Mouse (Mus musculus): Measurements from ENCODE around the gene Cyp4a10. TPM values are rescaled to one million over a fixed set of nuclear protein-coding genes. Genes with fewer than 3 reads are reported as not detected.
"Not testable (repeated sequence)": the region's sequence is repeated elsewhere in the genome, so short reads cannot be mapped to it uniquely, and the experiment has no call there.

Cyp4a10 gene
- polyA plus RNA-seq (2014; fragmentation: Nextera tagmentation; extraction: Ambion mirVana): not detected in 2 replicates

- 87% methylated on average over 5 of the region's 5 CpGs for WGBS
Observed at GRCm38 (mm10) chr4:115518000-115518399, at the start of gene Cyp4a10. TSS of gene Cyp4a10 (plus strand) at chr4:115518264.

GRCm38 (mm10) chr4:115473585-115473984 is 44.5 kb upstream of the Cyp4a10 start:
- not testable (repeated sequence) for H3K4me2 ChIP-seq (ENCODE audit: low read depth, severe bottlenecking); H3K27me3 ChIP-seq (ENCODE audit: control insufficient read depth, insufficient read depth, low read length); DNase-seq (ENCODE audit: low spot score); H3K9me3 ChIP-seq (ENCODE audit: control insufficient read depth, low read length); H3K4me1 ChIP-seq (ENCODE audit: control insufficient read depth, insufficient read depth, low read length); ATAC-seq (ENCODE audit: insufficient number of reproducible peaks, low FRiP score, low TSS enrichment, low read depth); H3K9ac ChIP-seq (ENCODE audit: low read length); H3K4me3 ChIP-seq (ENCODE audit: low read depth, low read length); H3K36me3 ChIP-seq (ENCODE audit: control insufficient read depth, insufficient read depth, low read length); H3K27ac ChIP-seq (replicated peaks; ENCODE audit: low read depth, low read length)
- 72% methylated on average over 3 of the region's 3 CpGs for WGBS

More at GRCm38 (mm10) chr4:115518000-115518399, at the start of gene Cyp4a10:
- H3K4me3 ChIP-seq (ENCODE audit: low read depth, low read length); DNase-seq (ENCODE audit: low spot score); H3K27me3 ChIP-seq (ENCODE audit: control insufficient read depth, insufficient read depth, low read length); H3K9ac ChIP-seq (ENCODE audit: low read length); H3K27ac ChIP-seq (replicated peaks; ENCODE audit: low read depth, low read length); H3K4me2 ChIP-seq (ENCODE audit: low read depth, severe bottlenecking); H3K4me1 ChIP-seq (ENCODE audit: control insufficient read depth, insufficient read depth, low read length); H3K9me3 ChIP-seq (ENCODE audit: control insufficient read depth, low read length); ATAC-seq (ENCODE audit: insufficient number of reproducible peaks, low FRiP score, low TSS enrichment, low read depth); H3K36me3 ChIP-seq (ENCODE audit: control insufficient read depth, insufficient read depth, low read length): not testable (repeated sequence)

- not testable (repeated sequence) for H3K4me3 ChIP-seq (ENCODE audit: low read depth, low read length); H3K36me3 ChIP-seq (ENCODE audit: control insufficient read depth, insufficient read depth, low read length); H3K4me1 ChIP-seq (ENCODE audit: control insufficient read depth, insufficient read depth, low read length); ATAC-seq (ENCODE audit: insufficient number of reproducible peaks, low FRiP score, low TSS enrichment, low read depth); H3K27me3 ChIP-seq (ENCODE audit: control insufficient read depth, insufficient read depth, low read length); H3K4me2 ChIP-seq (ENCODE audit: low read depth, severe bottlenecking); DNase-seq (ENCODE audit: low spot score); H3K27ac ChIP-seq (replicated peaks; ENCODE audit: low read depth, low read length); H3K9me3 ChIP-seq (ENCODE audit: control insufficient read depth, low read length); H3K9ac ChIP-seq (ENCODE audit: low read length)
Observed at GRCm38 (mm10) chr4:115476051-115476450, 42.0 kb upstream of the Cyp4a10 start.

GRCm38 (mm10) chr4:115481006-115481652 is 36.9 kb upstream of the Cyp4a10 start:
- no peak overlapping the region for H3K4me3 ChIP-seq (ENCODE audit: low read depth, low read length)
- H3K4me2 ChIP-seq (ENCODE audit: low read depth, severe bottlenecking): no peak overlapping the region
- H3K27ac ChIP-seq (replicated peaks; ENCODE audit: low read depth, low read length): no peak overlapping the region
- no peaks in the 10 kb centered on the region for H3K27me3 ChIP-seq (ENCODE audit: control insufficient read depth, insufficient read depth, low read length)
- 78% methylated on average over 6 of the region's 6 CpGs for WGBS
- H3K4me1 ChIP-seq (ENCODE audit: control insufficient read depth, insufficient read depth, low read length): no peaks in the 10 kb centered on the region
- ATAC-seq (ENCODE audit: insufficient number of reproducible peaks, low FRiP score, low TSS enrichment, low read depth) (no peak), DNase-seq (ENCODE audit: low spot score) (no peak)
- H3K9ac ChIP-seq (ENCODE audit: low read length): no peak overlapping the region
- H3K36me3 ChIP-seq (ENCODE audit: control insufficient read depth, insufficient read depth, low read length): no peaks in the 10 kb centered on the region
- H3K9me3 ChIP-seq (ENCODE audit: control insufficient read depth, low read length): no peaks in the 10 kb centered on the region

- Histone ChIP-seq H3K9ac (ENCODE audit: low read length) (no peak within 1 kb of the TSS), H3K36me3 (ENCODE audit: control insufficient read depth, insufficient read depth, low read length) (no peaks in the 10 kb centered on the region), H3K27ac (replicated peaks; ENCODE audit: low read depth, low read length) (no peak within 1 kb of the TSS), H3K27me3 (ENCODE audit: control insufficient read depth, insufficient read depth, low read length) (no peaks in the 10 kb centered on the region), H3K4me1 (ENCODE audit: control insufficient read depth, insufficient read depth, low read length) (no peaks in the 10 kb centered on the region), H3K9me3 (ENCODE audit: control insufficient read depth, low read length) (no peaks in the 10 kb centered on the region), H3K4me3 (ENCODE audit: low read depth, low read length) (no peak within 1 kb of the TSS), H3K4me2 (ENCODE audit: low read depth, severe bottlenecking) (no peak within 1 kb of the TSS)
- no peak for DNase-seq (ENCODE audit: low spot score)
- WGBS: 100% methylated on average over 1 of the region's 1 CpGs
- no peak for ATAC-seq (ENCODE audit: insufficient number of reproducible peaks, low FRiP score, low TSS enrichment, low read depth)
Observed at GRCm38 (mm10) chr4:115496001-115496400, 22.1 kb upstream of the Cyp4a10 start, which contains the start of gene Cyp4a14. TSS of gene Cyp4a14 (minus strand) at chr4:115496142.

GRCm38 (mm10) chr4:115497466-115497865 is 20.6 kb upstream of the Cyp4a10 start:
- Histone ChIP-seq H3K4me2 (ENCODE audit: low read depth, severe bottlenecking) (no peak overlapping the region), H3K4me1 (ENCODE audit: control insufficient read depth, insufficient read depth, low read length) (no peaks in the 10 kb centered on the region), H3K36me3 (ENCODE audit: control insufficient read depth, insufficient read depth, low read length) (no peaks in the 10 kb centered on the region), H3K4me3 (ENCODE audit: low read depth, low read length) (no peak overlapping the region), H3K27ac (replicated peaks; ENCODE audit: low read depth, low read length) (no peak overlapping the region), H3K9ac (ENCODE audit: low read length) (no peak overlapping the region), H3K9me3 (ENCODE audit: control insufficient read depth, low read length) (no peaks in the 10 kb centered on the region), H3K27me3 (ENCODE audit: control insufficient read depth, insufficient read depth, low read length) (no peaks in the 10 kb centered on the region)
- WGBS: 92% methylated on average over 3 of the region's 3 CpGs
- DNase-seq (ENCODE audit: low spot score): no peak
- no peak for ATAC-seq (ENCODE audit: insufficient number of reproducible peaks, low FRiP score, low TSS enrichment, low read depth)

GRCm38 (mm10) chr4:115513964-115514363 is 4.1 kb upstream of the Cyp4a10 start:
- H3K4me1 ChIP-seq (ENCODE audit: control insufficient read depth, insufficient read depth, low read length); H3K4me2 ChIP-seq (ENCODE audit: low read depth, severe bottlenecking); H3K9me3 ChIP-seq (ENCODE audit: control insufficient read depth, low read length); H3K9ac ChIP-seq (ENCODE audit: low read length); H3K27ac ChIP-seq (replicated peaks; ENCODE audit: low read depth, low read length); H3K36me3 ChIP-seq (ENCODE audit: control insufficient read depth, insufficient read depth, low read length); ATAC-seq (ENCODE audit: insufficient number of reproducible peaks, low FRiP score, low TSS enrichment, low read depth); DNase-seq (ENCODE audit: low spot score); H3K27me3 ChIP-seq (ENCODE audit: control insufficient read depth, insufficient read depth, low read length); H3K4me3 ChIP-seq (ENCODE audit: low read depth, low read length): not testable (repeated sequence)

GRCm38 (mm10) chr4:115519444-115519843 is 1.4 kb downstream of the Cyp4a10 start:
- no peaks in the 10 kb centered on the region for H3K9me3 ChIP-seq (ENCODE audit: control insufficient read depth, low read length)
- DNase-seq (ENCODE audit: low spot score): no peak

GRCm38 (mm10) chr4:115521766-115522165 is 3.7 kb downstream of the Cyp4a10 start:
- DNase-seq (ENCODE audit: low spot score): no peak
- H3K9ac ChIP-seq (ENCODE audit: low read length): no peak overlapping the region
- ATAC-seq (ENCODE audit: insufficient number of reproducible peaks, low FRiP score, low TSS enrichment, low read depth): no peak
- H3K9me3 ChIP-seq (ENCODE audit: control insufficient read depth, low read length): no peaks in the 10 kb centered on the region
- 98% methylated on average over 2 of the region's 2 CpGs for WGBS
- no peak overlapping the region for H3K4me3 ChIP-seq (ENCODE audit: low read depth, low read length)
- H3K4me1 ChIP-seq (ENCODE audit: control insufficient read depth, insufficient read depth, low read length): no peaks in the 10 kb centered on the region
- H3K27me3 ChIP-seq (ENCODE audit: control insufficient read depth, insufficient read depth, low read length): no peaks in the 10 kb centered on the region
- no peak overlapping the region for H3K27ac ChIP-seq (replicated peaks; ENCODE audit: low read depth, low read length)
- H3K4me2 ChIP-seq (ENCODE audit: low read depth, severe bottlenecking): no peak overlapping the region
- no peaks in the 10 kb centered on the region for H3K36me3 ChIP-seq (ENCODE audit: control insufficient read depth, insufficient read depth, low read length)

More at GRCm38 (mm10) chr4:115519444-115519843, 1.4 kb downstream of the Cyp4a10 start:
- H3K9ac ChIP-seq (ENCODE audit: low read length): no peak overlapping the region
- no peaks in the 10 kb centered on the region for H3K4me1 ChIP-seq (ENCODE audit: control insufficient read depth, insufficient read depth, low read length)
- no peak for ATAC-seq (ENCODE audit: insufficient number of reproducible peaks, low FRiP score, low TSS enrichment, low read depth)
- 78% methylated on average over 4 of the region's 4 CpGs for WGBS
- H3K4me3 ChIP-seq (ENCODE audit: low read depth, low read length): no peak overlapping the region
- H3K36me3 ChIP-seq (ENCODE audit: control insufficient read depth, insufficient read depth, low read length): no peaks in the 10 kb centered on the region
- H3K27me3 ChIP-seq (ENCODE audit: control insufficient read depth, insufficient read depth, low read length): no peaks in the 10 kb centered on the region
- H3K4me2 ChIP-seq (ENCODE audit: low read depth, severe bottlenecking): no peak overlapping the region
- no peak overlapping the region for H3K27ac ChIP-seq (replicated peaks; ENCODE audit: low read depth, low read length)

Data from limb, embryonic 11.5 days (tissue).